In the genomic region with DNA sequence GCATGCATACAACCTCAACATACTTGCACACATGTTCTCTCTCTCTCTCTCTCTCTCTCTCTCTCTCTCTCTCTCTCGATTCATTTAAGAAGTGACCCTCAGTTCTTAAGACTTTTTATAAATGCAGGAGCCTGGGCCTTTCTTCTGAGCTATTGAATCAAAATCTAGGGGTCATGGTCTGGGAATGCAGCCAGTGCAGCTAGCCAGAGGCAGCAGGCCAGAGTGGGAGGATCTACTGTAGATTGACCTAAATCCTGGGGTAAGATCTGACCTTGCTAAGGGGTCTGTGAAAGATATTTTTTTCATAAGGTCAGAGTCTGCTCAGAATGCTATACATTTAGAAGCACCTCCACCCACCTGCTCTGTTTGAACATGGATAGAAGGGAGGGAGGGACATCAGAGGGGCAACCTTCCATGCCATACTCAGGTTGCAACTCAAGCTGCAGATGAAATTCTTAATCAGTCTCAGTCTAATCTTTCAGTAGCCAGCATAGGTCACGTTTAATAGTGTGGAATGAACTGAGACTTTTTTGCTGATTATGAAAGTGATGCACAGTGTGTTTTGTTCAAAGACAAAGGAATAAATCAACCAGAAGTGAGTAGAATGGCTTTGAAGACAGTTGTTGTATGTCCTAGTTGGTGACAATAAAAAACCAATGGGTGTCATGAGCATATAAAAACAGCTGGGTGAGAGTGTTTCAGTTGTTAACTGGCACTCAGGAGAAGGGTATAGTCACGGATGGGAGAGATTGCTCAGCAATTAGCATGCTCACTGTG, we compare ENCODE assay signal across 11 mouse cellular contexts. TPM values are rescaled to one million over a fixed set of nuclear protein-coding genes. Genes with fewer than 3 reads are reported as not detected.
A peak's percentile ranks its signal among the peaks of the same experiment; 100 is the strongest.
DNase-seq lines count a peak whose midpoint lies in the region; ATAC-seq and TF ChIP-seq lines count a peak whose summit lies in the region.
"Had no signal": no experiment of that assay in that cellular context is flagged by ENCODE, and none has a peak within 500 bp of the region (broad histone marks: within the 10 kb centered on the region; RNA-seq: fewer than 3 reads in every experiment).

No protein-coding gene starts in this region.

- no peaks in the 10 kb centered on the region; the same call in 1 of the 2 replicates for H3K27me3 ChIP-seq in kidney, embryonic 15.5 days

- peaks cover 18% of the 10 kb centered on the region for H3K4me1 ChIP-seq in kidney, embryonic 15.5 days
- H3K4me1 ChIP-seq: liver, embryonic 15.5 days had no signal

- no peak overlapping the region for H3K4me3 ChIP-seq in kidney, embryonic 15.5 days (replicated peaks)
- H3K4me3 ChIP-seq: liver, embryonic 15.5 days had no signal

- H3K4me2 ChIP-seq in kidney, embryonic 15.5 days, result no peak overlapping the region
- H3K4me2 ChIP-seq: liver, embryonic 15.5 days had no signal

- 45% methylated on average over 3 of the region's 3 CpGs for WGBS in kidney, embryonic 15.5 days

- H3K9me3 ChIP-seq in kidney, embryonic 15.5 days (replicated peaks), result no peaks in the 10 kb centered on the region
- H3K9me3 ChIP-seq: liver, embryonic 15.5 days had no signal

- no peak overlapping the region for H3K9ac ChIP-seq in kidney, embryonic 15.5 days
- H3K9ac ChIP-seq: liver, embryonic 15.5 days had no signal

- no peak for ATAC-seq in kidney, embryonic 15.5 days (replicated peaks; ENCODE audit: low FRiP score)

- no peak for TF ChIP-seq POLR2A in brain, embryonic 14.5 days (IDR thresholded peaks at IDR 0.05; ENCODE audit: borderline replicate concordance, extremely low read depth, insufficient read depth, insufficient read length, poor library complexity, severe bottlenecking)

- no peak overlapping the region for H3K27ac ChIP-seq in kidney, embryonic 15.5 days
- H3K27ac ChIP-seq: liver, embryonic 15.5 days had no signal

- H3K36me3 ChIP-seq in kidney, embryonic 15.5 days, result no peaks in the 10 kb centered on the region
- H3K36me3 ChIP-seq: liver, embryonic 15.5 days had no signal

- peak; percentile 69 to 70 for DNase-seq in cerebellum, postnatal 14 days
- no peak for DNase-seq in cerebellum, postnatal 36 days
- peak; percentile 47 for DNase-seq in kidney, adult 18-20 months
- DNase-seq in 3T3-L1 (ENCODE audit: low read depth, low spot score), result peak; percentile 52
- peak; percentile 59 for DNase-seq in brain, embryonic 14.5 days (ENCODE audit: low read depth)
- no peak for DNase-seq in layer of hippocampus, adult 18-20 months (ENCODE audit: low spot score in 2 of 2)
- no peak for DNase-seq in left cerebral cortex, adult 18-20 months (ENCODE audit: low spot score in 2 of 2)
- DNase-seq: B cell, adult 2 months had no signal

- TF ChIP-seq CTCF in brain, embryonic 14.5 days (IDR thresholded peaks at IDR 0.05; ENCODE audit: borderline replicate concordance, extremely low read depth, insufficient read depth, insufficient read length), result no peak

RNA-seq across cellular contexts. Expression of a gene that starts 8.0 kb away (rescaled TPM):
- 0.31 and 0.39 TPM in 2 replicates for polyA plus RNA-seq in kidney, embryonic 15.5 days (2015; fragmentation: Nextera tagmentation; extraction: Ambion mirVana)
- polyA plus RNA-seq in brain, embryonic 14.5 days (2012; rRNA removed), result 0.61 and 1.0 TPM in 2 replicates
- 1 to 10 TPM in 1 of 2 experiments, under 1 TPM in 1; 0.89 to 1.4 TPM for total RNA-seq in layer of hippocampus, adult 18-20 months (2021)
- total RNA-seq in left cerebral cortex, adult 18-20 months (2021), result 1 to 10 TPM; 1.2 to 1.4 TPM
- total RNA-seq: MEL had no signal

RNA-seq across cellular contexts. Expression of a gene that starts 17.6 kb away (rescaled TPM):
- 0.26 TPM in 1 of 2 replicates, not detected in the other for polyA plus RNA-seq in kidney, embryonic 15.5 days (2015; fragmentation: Nextera tagmentation; extraction: Ambion mirVana)
- polyA plus RNA-seq in brain, embryonic 14.5 days (2012; rRNA removed), result not detected in 2 replicates
- total RNA-seq in layer of hippocampus, adult 18-20 months (2021), result under 1 TPM in 1 of 2 experiments, not detected in 1; 0.57 TPM
- 1 to 10 TPM; 1.9 to 2.4 TPM for total RNA-seq in left cerebral cortex, adult 18-20 months (2021)
- total RNA-seq: MEL had no signal
- polyA plus RNA-seq: liver, embryonic 15.5 days had no signal

RNA-seq across cellular contexts. Expression of a gene that starts 22.2 kb away (rescaled TPM):
- polyA plus RNA-seq in kidney, embryonic 15.5 days (2015; fragmentation: Nextera tagmentation; extraction: Ambion mirVana), result 77.5 and 89.7 TPM in 2 replicates
- polyA plus RNA-seq in brain, embryonic 14.5 days (2012; rRNA removed), result 292 and 301 TPM in 2 replicates
- 100 to 1,000 TPM; 148 to 178 TPM for total RNA-seq in layer of hippocampus, adult 18-20 months (2021)
- total RNA-seq in left cerebral cortex, adult 18-20 months (2021), result 100 to 1,000 TPM; 233 to 258 TPM
- total RNA-seq: MEL had no signal

RNA-seq across cellular contexts. Expression of a gene that starts 34.3 kb away (rescaled TPM):
- 93.6 and 105 TPM in 2 replicates for polyA plus RNA-seq in kidney, embryonic 15.5 days (2015; fragmentation: Nextera tagmentation; extraction: Ambion mirVana)
- polyA plus RNA-seq in brain, embryonic 14.5 days (2012; rRNA removed), result 41.9 and 47.1 TPM in 2 replicates
- total RNA-seq in layer of hippocampus, adult 18-20 months (2021), result 10 to 100 TPM; 46.9 to 51.0 TPM
- total RNA-seq in left cerebral cortex, adult 18-20 months (2021), result 10 to 100 TPM; 47.7 to 55.1 TPM

RNA-seq across cellular contexts. Expression of a gene that starts 47.5 kb away (rescaled TPM):
- polyA plus RNA-seq in kidney, embryonic 15.5 days (2015; fragmentation: Nextera tagmentation; extraction: Ambion mirVana), result 48.1 and 49.4 TPM in 2 replicates
- 341 and 452 TPM in 2 replicates for polyA plus RNA-seq in brain, embryonic 14.5 days (2012; rRNA removed)
- 100 to 1,000 TPM; 197 to 217 TPM for total RNA-seq in layer of hippocampus, adult 18-20 months (2021)
- total RNA-seq in left cerebral cortex, adult 18-20 months (2021), result 100 to 1,000 TPM; 207 to 211 TPM

Comparison
In these comparisons a context has a peak if more than half of its experiments do, and no peak if none do; other contexts are left out.
1. DNase-seq: peak in cerebellum, postnatal 14 days (2 of 2), kidney, adult 18-20 months (single experiment), 3T3-L1 (single experiment) and brain, embryonic 14.5 days (single experiment); none in cerebellum, postnatal 36 days (0 of 2), layer of hippocampus, adult 18-20 months (0 of 2) and left cerebral cortex, adult 18-20 months (0 of 2).